Mouse (Mus musculus): ENCODE measurements around the gene Camkmt.

Camkmt gene

DNA sequence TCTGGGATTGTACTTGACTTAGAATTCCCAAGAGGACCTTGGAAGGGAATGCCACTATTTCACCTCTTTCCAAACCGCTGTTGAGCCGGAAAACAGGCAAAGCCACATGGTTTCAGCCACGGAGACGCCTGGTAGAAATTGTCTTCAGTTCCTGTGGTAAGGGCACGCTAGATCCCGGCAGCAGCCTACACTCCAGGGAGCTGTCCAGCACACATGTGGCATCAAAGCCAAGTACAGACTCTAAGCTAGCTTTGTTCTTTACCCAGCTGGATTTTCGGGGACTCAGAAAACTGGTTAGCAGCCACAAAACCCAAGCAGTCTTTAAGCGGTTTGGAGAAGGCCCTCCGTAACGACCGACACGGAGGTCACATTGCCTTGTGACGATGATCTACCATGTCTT lies 281.7 kb downstream of the Camkmt start:
- no peak for DNase-seq (ENCODE audit: low spot score in 2 of 2)

GRCm38 (mm10) chr17:85372523-85372922 lies 282.2 kb downstream of the Camkmt start:
- no peak for DNase-seq (ENCODE audit: low spot score in 2 of 2)

DNA sequence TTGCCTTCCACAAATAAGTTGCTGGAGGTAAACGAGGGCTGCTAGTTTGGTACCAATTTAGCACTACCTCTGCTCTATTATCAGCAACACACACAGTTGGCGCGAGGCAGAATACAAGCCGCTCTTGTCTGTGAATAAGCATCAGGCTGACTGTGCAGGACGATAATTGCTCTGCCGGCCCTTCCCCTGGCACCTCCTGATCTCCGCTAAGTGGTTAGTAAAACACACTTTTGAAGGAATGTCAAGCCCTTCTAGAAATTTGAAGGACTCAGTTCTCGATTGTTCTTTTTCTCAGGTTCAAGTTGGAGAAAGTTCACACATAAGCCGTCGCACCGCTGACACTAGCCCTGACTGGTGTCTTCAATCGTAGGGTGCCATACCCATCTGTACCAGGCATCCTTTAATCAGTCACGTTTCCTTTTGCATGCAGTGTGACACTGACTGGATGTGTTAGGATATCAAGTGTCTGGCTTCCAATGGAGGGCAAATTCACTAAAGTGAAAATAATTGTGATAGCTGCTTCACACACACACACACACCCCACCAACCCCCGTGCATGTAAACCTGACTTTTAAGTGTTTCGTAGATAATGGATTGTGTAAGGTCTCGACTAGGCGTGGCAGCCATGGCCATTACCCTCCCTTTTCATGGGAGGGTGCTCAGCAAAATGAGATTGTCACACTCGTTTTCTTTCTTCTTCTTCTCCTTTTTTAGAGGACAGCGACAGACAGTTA lies 283.9 kb downstream of the Camkmt start:
- DNase-seq (ENCODE audit: low spot score in 2 of 2), result no peak

DNA sequence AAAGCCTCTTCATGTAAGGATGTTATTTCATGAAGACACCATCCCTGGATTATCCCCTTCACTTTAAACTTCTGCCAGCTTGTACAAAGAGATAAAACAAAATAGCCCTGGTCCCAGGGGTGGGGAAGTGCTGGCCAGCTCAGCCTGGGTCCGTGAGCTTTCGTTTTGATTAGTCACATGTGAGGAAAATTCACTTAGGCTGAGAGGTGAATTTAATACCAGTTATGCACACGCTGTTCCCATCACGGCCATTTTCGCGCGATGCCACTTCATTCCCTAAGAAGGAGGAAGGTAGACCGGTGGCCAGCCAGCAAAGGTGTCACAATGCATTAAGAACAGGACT lies 284.5 kb downstream of the Camkmt start:
- no peak for DNase-seq (ENCODE audit: low spot score in 2 of 2)

DNA sequence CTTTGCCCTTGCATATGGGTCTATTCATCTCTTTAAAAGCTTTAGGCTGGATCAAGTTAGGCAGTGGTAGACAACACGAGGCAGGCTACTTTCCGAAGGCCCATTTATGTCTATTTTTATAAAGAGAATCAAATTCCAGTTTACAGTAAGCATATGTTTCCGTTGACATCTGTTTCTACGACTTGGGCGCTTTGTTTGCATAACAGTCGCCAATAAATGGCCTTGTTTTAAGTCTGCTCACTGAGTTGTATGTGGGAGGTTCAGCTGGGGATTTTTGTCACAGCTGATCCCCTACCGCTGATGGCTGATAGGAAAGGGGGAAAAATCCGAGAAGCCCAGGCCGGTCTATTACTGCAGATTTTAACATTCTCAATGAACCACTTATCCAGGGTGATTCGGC lies 285.2 kb downstream of the Camkmt start:
- no peak for DNase-seq (ENCODE audit: low spot score in 2 of 2)

DNA sequence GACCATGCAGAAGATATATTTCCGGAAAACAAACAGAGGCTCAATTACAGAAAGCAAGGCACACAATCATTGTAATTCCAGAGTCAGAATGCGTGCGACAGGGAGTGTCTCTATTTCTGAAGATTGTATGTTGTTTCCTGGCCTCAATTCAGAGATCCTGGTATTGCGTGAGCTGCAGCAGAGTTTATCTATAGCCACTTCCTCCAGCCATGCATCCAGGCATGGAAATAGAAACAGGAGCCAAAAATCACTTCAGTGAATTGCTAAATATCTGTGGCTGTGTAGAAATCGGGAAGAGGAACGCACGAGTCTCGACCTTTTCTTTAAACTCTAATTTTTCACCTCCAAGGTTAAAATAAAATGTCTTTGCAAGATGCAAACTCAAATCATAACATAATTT lies 287.1 kb downstream of the Camkmt start:
- no peak for DNase-seq (ENCODE audit: low spot score in 2 of 2)

DNA sequence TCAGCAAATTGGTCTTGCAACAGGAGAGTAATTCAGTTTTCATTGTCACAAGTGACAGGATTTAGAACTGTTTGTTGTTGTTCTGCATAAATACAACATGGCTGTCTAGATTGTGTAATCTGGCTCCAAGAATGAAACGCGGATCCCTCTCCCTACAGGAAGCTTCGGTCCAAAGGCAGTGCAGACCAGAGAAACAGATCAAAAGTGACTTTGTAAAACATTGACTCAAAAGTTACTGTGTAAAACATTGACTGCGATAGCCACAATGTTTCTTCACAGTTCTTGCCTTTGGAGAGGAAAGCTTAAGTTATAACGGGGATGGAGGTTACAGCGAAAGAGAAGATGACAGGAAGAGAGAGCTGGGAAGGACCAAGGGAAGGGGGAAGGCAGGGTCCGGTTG lies 288.7 kb downstream of the Camkmt start:
- DNase-seq (ENCODE audit: low spot score in 2 of 2), result no peak

GRCm38 (mm10) chr17:85381578-85382223 lies 291.3 kb downstream of the Camkmt start:
- no peak for DNase-seq (ENCODE audit: low spot score in 2 of 2)

DNA sequence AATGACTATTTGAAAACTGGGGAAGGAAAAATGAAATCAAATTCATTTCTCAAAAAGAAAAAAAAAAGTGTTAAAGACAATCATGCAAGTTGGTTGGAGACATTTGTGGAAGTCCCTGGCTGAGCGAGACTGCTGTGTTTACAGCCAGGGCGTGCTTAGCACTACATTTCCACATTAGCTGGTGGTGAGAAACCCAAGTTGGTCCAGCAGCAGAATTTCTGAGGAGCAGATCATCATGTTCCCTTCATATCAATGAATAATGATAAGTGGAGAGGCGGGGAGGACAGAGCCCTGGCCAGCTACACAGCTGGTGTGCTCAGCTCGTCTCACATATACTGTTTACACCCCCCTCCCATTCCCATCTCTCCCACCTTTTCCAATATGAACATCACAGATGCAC lies 292.0 kb downstream of the Camkmt start:
- DNase-seq (ENCODE audit: low spot score in 2 of 2), result no peak

GRCm38 (mm10) chr17:85382906-85383305 lies 292.6 kb downstream of the Camkmt start:
- no peak for DNase-seq (ENCODE audit: low spot score in 2 of 2)

GRCm38 (mm10) chr17:85393091-85393890 lies 302.9 kb downstream of the Camkmt start:
- DNase-seq (ENCODE audit: low spot score in 2 of 2), result no peak

GRCm38 (mm10) chr17:85393891-85394321 lies 303.6 kb downstream of the Camkmt start:
- no peak for DNase-seq (ENCODE audit: low spot score in 2 of 2)

DNA sequence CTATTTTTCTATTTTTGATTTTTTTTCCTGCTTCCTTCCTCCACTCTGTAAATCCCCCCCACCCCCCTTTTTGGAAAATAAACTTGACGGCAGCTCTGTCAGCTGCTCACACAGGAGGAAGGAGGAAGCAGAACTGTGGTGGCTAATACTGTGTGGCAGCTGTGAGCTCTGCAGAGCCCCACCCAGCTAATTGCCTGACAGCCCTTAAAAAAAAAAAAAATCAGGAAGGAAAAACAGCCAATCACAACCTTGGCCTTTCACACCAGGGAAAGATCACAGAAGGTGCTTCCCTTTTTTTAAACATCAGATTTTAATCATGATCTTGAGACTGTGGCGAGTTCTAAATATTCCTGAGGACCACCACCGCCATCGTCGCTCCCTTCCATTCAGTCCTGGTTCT lies 305.1 kb downstream of the Camkmt start:
- no peak for DNase-seq (ENCODE audit: low spot score in 2 of 2)

GRCm38 (mm10) chr17:85400751-85401150 lies 310.4 kb downstream of the Camkmt start:
- DNase-seq (ENCODE audit: low spot score in 2 of 2), result no peak

DNA sequence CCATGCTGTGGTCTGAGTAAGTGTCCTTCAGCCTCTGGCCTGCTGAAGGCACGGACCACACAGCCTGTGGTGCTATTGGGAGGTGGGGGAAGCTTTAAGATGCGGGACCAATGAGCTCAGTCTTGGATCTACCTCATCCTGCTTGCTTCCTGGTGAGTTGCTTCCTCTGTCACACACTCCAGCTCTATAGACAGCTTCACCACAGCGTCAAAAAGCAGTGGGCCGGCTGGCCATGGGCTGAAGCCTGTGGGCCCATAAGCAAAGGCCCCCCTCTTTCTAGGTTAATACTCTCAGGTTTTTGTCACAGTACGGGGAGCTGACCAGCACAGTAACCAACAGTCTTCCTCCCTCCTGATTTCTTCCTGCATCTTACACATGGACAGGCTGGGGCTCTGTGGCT lies 314.8 kb downstream of the Camkmt start:
- DNase-seq (ENCODE audit: low spot score in 2 of 2), result no peak

GRCm38 (mm10) chr17:85406195-85406594 lies 315.8 kb downstream of the Camkmt start:
- DNase-seq (ENCODE audit: low spot score in 2 of 2), result no peak

DNA sequence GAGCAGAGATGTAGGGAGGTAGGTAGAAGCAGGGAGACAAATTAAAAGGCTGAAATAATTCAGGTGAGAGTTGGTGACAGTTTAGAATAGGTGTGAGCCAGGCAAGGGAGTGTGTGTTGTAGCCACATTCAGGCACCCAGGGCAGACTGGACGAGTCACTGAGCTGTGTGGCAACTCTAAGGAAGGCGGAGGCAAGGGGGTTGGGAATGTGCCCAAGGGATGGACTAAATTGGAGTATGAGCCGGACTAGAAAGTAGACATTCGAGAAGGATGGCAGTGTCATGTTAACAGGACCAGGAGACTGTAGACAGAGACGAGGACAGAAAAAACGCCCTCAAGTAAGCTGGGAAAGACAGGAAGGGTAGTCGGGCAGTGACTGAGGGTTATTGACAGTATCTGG lies 338.5 kb downstream of the Camkmt start:
- no peak for DNase-seq (ENCODE audit: low spot score in 2 of 2)

GRCm38 (mm10) chr17:85432923-85433322 lies 342.6 kb downstream of the Camkmt start:
- no peak for DNase-seq (ENCODE audit: low spot score in 2 of 2)

DNA sequence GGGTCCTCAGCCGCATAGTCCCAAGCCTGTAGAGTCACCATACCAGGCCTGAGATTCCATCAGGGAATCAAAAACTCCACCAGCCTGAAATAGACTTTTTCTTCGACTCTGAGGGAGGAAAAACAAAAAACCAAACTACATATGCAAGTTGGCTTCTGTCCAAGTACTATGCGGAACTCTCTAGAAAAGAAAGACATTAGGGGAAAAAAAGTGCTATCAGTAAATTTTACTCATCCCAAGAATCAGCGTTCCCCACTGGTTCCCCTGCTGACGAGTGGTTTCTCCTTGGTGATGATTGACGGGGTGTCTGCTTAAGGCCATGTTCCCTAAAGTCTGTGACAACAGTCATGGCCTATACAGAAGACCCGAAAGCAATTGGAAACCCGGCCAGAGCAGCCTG lies 352.7 kb downstream of the Camkmt start:
- DNase-seq (ENCODE audit: low spot score in 2 of 2), result no peak

- DNase-seq (ENCODE audit: low spot score in 2 of 2), result no peak
Observed at GRCm38 (mm10) chr17:85454419-85454983, 364.1 kb downstream of the Camkmt start.

DNA sequence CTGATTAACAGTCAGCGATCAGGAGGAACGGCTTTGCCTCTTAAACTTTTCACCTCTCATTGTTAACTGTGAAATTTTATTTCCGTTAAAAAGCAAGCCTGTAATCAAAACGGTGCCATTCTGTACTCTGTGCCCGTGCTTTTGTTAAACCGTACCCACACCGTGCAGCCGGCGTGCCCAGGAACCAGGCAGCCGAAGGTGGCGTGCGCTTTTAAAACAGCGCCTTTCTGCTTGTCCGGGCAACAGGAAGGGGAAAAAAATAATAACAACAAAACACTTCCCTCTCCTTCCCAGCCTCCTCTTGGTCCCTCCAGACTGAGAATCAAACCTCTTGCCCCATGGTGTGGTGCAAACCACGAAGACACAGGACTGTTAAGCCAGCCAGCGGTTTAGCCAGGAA lies 364.7 kb downstream of the Camkmt start:
- DNase-seq (ENCODE audit: low spot score in 2 of 2), result no peak

DNA sequence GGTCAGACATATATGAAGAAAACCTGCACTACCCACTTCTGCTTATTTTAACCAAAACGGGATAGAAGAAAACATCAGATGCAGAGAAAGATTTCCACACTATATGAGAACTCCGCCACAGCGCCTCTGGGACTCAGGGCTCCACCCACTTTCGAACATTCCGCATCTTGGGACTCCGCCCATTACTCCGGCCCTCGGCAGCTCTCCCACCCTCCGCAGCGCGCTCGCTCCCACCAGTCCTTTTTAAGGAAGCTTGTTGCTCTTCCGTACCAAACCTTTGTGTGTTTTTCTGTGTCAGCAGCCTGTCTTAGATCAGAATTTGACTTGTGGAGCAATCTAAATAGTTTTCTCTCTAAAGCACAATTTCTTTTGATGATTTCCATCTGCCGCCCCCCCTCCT lies 367.7 kb downstream of the Camkmt start:
- no peak for DNase-seq (ENCODE audit: low spot score in 2 of 2)

- DNase-seq (ENCODE audit: low spot score in 2 of 2), result no peak
Observed at GRCm38 (mm10) chr17:85458589-85458988, 368.2 kb downstream of the Camkmt start.
